Mouse (Mus musculus) frontal cortex, adult 2 months (tissue): ENCODE measurements around the gene Aox2. TPM values are rescaled to one million over a fixed set of nuclear protein-coding genes. Genes with fewer than 3 reads are reported as not detected.
"Not testable (repeated sequence)": the region's sequence is repeated elsewhere in the genome, so short reads cannot be mapped to it uniquely, and the experiment has no call there.

Source experiments
- DNase-seq, 2 experiments: peaks; one replicate each; pipeline ENCODE4 v3.0.0; 2022; ENCODE audit warnings: low spot score in 1 of 2; ENCODE audit errors: extremely low spot score in 1 of 2
- polyA plus RNA-seq: library from polyadenylated mRNA; depleted of rRNA; stranded (reverse); fragments of >200 nt; gene quantifications from 2 replicates; pipeline ENCODE4 v1.2.3, GENCODE M21; 2012

The Aox2 gene
- polyA plus RNA-seq, 1 experiment = 0.02 TPM

DNA sequence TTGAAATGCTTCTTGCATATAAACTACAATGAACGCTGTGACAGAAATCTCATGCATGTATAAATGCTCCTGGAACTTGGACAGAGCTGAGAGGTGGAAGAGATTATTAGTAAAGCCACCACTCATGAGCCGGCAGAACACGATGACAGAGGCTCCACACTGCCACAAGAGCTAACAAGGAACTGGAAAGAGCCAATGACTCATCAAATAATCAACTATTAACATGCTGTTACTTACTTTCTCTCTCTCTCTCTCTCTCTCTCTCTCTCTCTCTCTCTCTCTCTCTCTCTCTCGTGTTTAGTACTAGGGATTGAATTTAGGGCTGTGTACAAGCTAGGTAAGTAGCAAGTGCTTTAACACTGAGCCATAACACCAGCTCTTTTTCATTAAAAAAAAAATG, 65.7 kb downstream of the Aox2 start:
- DNase-seq = no peak

- DNase-seq = no peak
Observed at GRCm38 (mm10) chr1:58344570-58344969, 66.4 kb downstream of the Aox2 start.

GRCm38 (mm10) chr1:58346159-58346558, 68.0 kb downstream of the Aox2 start:
- no peak for DNase-seq

- DNase-seq = no peak
Observed at GRCm38 (mm10) chr1:58348712-58349111, 70.6 kb downstream of the Aox2 start.

- no peak for DNase-seq
Observed at GRCm38 (mm10) chr1:58353238-58353893, 75.2 kb downstream of the Aox2 start.

DNA sequence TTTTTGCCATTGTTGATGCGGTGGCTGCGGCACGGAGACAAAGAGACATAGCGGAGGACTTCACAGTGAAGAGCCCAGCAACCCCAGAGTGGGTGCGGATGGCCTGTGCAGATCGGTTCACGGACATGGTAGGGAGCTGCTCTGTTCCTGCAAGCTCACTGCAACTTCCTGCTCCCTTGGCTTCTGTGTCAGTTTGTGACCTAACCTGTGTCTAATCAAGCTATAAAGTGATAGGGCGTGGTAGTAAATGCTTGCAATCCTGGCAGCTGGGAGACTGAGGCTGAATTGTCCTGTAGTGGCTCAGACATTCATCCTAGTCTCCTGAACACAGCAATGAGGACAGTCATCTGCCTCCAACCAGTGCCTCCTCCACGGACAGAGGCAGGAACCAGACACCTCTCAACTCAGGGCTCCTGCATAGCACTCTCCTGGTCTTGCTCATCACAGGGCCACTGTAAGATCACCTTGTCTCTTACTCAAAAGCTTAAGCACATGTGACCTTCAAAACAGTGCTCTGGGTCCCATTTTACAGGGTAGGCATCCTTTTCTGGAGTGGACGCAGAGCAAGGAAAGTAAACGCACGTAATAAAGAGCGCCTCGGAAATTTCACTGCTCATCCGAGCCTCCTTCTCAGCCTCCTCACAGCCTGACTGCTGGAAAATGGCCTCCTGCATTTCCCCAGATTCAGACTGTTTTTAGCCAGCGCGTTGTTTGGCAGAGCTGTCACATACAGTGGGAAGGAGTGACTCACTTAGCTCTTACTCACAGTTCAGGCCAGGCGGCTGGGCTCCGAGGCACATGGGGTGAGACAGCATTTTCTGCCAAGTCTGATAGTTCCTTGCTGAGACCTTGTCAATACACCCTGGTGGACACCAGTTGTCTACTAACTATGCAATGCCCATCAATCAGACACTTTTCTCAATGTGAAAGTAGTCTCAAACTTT, 81.1 kb downstream of the Aox2 start:
- DNase-seq = peak; percentile 61 to 85

- DNase-seq = no peak
Observed at GRCm38 (mm10) chr1:58362296-58362695, 84.2 kb downstream of the Aox2 start.

GRCm38 (mm10) chr1:58364551-58364950, 86.4 kb downstream of the Aox2 start:
- no peak for DNase-seq

GRCm38 (mm10) chr1:58365829-58366228, 87.7 kb downstream of the Aox2 start:
- no peak for DNase-seq

DNA sequence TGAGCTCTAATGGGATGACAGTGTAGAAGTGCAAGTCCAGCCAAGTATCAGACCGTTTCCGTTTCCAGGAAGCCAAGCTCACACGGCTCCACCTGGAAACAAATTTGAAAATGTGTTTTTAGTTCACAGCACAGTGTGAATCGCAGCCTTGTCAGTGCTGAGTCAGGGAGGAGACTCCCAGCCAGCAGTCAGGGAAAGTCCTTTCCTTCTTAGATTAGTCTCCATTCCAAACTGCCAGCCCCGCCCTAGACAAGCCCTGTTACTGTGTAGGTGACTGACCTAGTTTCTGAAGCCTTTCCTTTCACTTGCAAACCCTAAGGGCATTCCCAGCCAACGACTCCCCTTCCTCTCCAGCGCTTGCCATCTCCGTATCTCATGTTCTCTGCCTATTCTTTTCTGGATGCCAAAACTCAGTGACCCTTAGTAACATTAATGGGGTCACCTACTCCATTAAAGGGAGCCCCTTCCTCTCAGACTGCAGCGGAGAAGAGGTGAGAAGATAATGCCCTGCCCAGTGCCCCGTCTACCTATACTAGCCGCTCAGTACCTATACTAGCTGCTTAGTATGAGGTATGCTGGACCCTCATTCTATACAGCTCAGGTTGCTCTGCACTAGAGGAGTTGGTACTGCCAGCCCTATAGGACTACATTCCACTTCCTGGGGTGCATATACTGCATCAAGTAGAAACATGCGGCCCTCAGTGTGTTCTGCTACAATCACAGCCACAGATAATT, 88.8 kb downstream of the Aox2 start:
- peak in 1 of 2 experiments; percentile 37 for DNase-seq

DNA sequence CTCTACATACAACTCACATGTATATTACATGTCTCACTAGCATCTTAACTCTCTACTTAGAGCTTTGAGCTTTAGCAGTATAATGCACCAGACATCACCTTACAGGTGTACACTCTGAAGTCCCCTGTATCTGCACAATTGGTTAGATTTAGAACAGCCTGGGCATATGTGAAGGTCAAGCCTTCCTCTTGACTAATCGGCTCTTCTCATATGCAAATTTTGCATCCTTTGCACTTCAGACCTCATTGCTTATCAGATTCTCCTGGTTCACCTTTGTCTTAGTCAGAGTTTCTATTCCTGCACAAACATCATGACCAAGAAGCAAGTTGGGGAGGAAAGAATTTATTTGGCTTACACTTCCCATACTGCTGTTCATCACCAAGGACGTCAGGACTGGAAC, 91.6 kb downstream of the Aox2 start:
- no peak for DNase-seq

DNA sequence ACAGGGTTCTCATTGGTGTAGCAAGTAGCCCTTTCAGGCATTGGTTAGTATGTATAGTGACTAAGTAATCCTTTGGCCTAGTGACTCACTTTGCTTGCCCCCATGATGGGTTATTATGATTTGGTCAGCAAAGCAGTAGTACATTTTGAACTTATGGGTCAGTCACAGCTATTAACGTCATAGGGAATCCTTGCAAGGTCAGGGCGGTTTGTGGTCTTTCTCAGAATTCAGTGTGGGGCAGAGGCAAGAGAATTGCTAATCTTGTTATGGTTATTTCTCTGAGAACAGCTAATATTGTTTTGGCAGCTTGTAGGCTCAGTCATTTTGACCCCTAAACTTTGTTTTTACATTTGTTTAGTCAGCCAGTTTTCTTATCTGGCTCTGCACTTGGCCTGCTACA, 96.1 kb downstream of the Aox2 start:
- not testable (repeated sequence) for DNase-seq

GRCm38 (mm10) chr1:58375574-58376147, 97.5 kb downstream of the Aox2 start:
- no peak for DNase-seq

GRCm38 (mm10) chr1:58382586-58383281, 104.6 kb downstream of the Aox2 start:
- no peak for DNase-seq

GRCm38 (mm10) chr1:58391421-58392267, 113.5 kb downstream of the Aox2 start:
- DNase-seq = no peak

DNA sequence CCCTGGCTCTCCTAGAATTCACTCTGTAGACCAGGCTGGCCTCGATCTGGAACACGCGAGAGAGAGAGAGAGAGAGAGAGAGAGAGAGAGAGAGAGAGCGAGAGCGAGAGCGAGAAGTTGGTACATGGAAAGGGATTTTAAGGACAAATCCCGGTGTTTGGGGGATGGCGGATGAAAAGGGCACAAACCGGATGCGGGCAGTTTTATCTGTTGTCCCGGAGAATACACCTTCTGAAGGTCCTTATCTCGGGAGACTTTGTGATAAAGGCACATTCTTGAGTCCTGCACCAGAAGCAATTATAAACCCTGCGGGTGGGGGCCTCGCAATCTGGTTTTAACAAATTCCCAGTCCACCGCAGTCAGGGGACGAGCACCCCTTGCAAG, 114.1 kb downstream of the Aox2 start:
- no peak for DNase-seq

DNA sequence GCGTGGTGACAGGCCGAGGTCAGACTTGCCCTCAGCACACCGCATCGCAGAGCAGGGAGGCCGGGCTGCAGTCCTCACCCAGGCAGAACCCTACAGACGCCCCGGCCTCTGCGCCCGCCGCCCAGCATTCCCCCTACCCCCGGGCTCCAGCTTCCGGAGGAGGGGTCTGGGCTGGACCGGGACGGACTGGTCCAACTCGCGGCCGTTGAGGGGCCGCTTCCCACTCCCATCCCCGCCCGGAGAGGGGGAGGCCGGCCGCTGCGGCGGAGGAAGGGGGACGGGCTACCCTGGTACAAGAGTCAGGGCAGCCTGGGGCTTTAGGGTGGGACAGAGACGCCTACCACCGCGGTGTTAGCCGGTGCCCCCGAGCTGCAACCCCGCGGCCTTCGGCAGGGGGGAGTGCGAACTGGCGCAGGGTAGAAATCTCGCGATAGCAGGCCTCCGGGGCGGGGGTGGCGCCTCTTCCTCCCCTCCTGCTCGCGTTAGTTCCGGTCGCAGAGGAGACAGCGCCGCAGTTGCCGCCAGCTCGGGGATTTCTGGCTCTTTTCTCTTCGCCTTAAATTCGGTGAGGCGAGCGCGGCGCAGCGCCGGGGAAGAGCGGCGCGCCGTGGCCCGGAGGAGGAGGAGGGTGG, 114.6 kb downstream of the Aox2 start, which contains the start of gene Bzw1:
Bzw1 (plus strand) TSS at position 247 of the 632 bp plus-strand sequence.
- peak; percentile 79 to 92 for DNase-seq

DNA sequence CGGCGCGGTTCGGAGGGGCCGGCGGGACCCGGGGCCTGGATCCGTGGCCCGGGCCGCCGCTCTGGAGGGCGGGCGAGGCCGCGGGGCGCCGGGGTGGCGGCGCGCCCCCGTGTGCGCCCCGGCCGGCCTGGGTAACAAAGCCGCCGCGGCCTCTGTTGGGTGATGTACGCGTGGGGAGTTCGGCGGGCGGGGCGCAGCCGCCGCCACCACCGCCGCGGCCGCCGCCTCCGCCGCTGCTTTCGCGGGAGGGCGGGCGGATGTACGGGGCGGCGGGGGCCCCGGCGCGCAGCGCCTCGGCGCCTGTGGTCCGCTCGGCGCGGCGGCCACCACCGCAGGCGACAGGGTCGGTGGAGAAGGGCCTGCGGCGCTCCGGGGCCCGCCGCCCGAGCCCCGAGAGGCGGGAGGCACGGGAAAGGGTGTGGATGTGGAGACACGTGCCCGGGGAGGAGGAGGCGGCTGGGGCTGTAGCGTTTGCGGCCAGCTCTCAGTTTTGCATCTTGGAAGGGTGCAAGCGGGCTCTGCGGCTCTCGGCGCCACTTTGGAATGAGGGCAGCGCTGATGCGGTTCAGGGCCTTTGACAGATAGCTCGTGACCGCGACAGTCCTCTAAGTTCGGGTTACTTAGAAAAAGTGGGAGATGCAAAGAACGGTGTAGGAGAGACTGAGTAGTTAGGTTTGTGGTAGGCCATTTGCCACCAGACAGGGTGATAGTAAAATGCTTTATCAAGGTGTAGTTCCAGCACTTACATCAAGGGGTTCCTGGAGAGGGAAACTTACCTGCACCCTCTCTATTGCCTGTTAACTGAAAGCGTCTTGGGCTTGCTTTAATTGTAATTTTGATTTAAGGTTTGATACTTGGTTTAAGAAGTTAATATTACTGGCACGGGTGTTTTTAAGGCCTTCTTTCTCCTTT, 115.4 kb downstream of the Aox2 start:
- DNase-seq = peak in 1 of 2 experiments; percentile 48
